Mouse (Mus musculus) left cerebral cortex, adult 8-10 months (tissue): Measurements from ENCODE around the gene Tmem203. TPM values are rescaled to one million over a fixed set of nuclear protein-coding genes. Genes with fewer than 3 reads are reported as not detected.

Experiments used
- DNase-seq, 2 experiments: peaks; one replicate each; pipeline ENCODE4 v3.0.0; 2022; ENCODE audit warnings: low spot score in 2 of 2
- total RNA-seq, 4 experiments: library from RNA; stranded (reverse); gene quantifications; 2 replicates each; pipeline ENCODE4 v1.2.4; 2022

Tmem203 gene
- total RNA-seq, 4 experiments from 2014 or later, result 31.7 to 38.3 (median 36.3) TPM

DNA sequence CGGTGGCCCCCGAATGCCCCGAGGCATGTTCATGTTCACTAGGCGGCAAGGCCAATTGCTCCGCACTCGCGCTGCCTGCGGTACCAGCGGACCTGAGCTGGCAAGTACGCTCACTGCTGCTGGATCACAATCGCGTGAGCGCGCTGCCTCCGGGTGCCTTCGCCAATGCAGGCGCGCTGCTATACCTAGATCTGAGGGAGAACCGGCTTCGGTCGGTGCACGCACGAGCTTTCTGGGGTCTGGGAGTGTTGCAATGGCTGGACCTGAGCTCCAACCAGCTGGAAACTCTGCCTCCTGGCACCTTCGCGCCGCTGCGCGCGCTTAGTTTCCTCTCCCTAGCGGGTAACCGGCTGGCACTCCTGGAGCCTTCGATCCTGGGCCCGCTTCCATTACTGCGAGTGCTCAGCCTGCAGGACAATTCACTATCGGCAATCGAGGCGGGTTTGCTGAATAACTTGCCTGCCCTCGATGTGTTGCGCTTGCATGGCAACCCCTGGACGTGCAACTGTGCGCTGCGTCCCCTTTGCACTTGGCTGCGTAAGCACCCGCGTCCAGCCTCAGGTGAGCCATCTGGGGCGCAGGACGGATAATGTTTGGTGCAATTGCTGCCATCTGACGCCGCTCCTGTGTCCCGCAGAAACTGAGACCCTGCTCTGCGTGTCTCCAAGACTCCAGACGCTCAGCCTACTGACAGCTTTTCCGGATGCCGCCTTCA lies 35.0 kb downstream of the Tmem203 start:
- peak in 1 of 2 experiments; percentile 76 for DNase-seq

DNA sequence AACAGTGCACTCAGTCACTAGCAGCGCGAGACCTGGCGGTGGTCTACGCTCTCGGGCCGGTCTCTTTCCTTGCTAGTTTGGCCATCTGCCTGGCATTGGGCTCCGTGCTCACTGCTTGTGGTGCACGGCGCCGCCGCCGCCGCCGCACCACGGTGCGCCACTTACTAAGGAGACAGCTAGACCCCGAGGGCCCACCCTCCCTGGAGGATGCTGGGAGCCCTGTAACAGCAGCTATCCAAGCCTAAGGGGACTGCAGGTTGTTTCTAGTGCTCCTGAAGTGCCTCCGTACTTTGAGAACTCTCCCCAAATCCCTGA lies 35.5 kb downstream of the Tmem203 start:
- DNase-seq, result no peak

DNA sequence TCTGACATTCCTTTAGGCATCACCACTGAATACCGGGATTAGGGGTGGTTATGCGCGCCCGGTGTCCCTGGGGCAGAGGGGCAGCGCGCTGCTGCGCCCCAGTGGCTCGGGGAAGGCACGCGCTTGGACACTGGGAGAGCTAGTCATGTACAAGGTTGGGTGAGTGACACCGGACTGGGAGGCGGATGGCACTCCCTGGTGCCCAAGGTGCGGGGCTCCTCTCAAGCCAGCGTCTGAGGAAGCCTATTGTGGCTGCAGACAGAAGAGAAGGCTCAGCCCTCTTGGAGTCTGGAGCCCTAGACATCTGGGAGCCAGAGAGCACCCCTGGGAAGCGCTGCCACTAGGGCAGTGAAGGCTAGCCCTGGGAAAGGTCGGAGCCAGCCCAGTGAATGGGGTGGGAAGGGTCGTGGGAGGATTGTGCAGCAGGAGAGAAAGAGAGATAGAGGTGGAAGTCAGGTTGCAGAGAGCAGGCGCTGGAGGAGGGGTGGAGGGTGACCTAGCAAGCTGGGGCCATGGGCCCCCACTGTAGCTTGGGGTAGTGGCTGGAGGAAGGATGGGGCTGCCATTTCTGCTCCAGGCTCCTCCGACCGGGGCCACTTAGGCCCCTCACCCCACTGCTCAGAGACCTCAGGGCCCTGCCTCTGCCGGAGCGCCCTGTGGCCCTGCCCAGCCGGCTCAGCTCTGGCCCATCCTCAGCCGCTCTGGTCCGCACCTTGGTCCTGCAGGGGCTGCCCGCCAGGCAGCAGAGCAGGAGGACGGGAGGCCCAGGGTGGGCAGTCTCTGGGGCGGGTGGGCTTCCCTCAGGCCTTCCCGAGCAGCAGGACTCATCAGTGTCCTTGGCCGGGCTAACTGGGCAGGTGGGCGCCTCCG lies 36.2 kb downstream of the Tmem203 start:
- DNase-seq, result no peak

DNA sequence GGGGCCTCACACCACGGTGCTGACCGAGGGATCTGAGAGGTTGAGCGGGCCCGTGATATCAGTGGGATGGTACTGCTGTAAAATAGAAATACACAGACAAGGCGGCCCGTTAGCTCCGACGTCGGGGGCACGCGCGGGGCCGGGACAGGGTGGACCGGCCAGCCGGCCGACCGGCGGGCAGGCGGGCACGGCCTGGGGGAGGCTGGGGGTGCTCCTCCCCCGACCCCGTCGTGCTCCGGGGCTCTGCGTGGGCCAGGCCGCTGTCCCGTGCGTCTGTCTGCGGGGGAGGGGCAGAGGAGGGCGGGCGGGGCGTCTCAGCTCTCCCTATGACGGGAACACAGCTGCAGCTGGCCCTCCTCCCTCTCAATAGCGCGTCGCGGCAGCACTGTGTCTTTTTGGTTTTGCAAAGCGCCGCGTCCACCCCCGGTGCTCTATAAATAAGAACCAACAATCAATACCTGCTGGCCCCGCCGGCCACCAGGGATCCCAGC lies 36.9 kb downstream of the Tmem203 start:
- no peak for DNase-seq

DNA sequence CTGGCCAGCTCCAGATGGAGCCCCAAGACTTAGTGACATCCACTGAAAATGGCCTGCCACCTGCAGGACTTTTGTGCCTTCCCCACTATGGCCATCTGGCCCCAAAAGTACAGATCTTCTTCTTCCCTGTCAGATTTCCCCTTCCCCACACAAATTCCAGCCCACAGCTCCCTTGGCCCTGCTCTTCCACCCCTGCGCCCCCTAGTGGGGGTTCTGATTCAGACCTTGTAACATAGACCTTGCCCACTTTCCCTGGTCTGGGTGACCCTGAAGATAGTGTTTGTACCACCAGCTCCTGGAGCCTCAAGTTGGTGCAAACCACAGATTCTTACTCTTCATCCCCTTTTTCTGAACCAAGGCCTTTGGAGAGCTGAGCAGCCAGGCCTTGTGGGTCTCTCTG lies 37.6 kb downstream of the Tmem203 start:
- no peak for DNase-seq

DNA sequence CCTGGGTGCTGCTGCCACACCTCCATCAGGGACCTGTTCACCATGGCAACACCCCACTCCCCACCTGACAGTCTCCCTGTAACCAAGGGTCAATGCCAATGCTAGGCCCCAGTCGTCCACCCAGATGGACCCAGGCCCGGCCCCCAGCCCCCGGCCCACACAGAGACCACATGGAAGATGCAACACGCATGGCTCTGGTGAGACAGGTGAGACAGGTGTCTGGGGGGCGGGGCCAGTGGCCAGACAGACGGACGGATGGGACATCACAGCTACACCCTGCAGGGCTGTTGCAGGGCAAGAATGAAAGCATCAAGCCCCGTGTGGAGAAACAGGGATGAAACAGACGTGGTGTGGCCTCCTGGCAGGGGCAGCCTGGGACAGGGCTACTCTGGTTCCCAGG lies 38.5 kb downstream of the Tmem203 start:
- peak in 1 of 2 experiments; percentile 25 for DNase-seq

DNA sequence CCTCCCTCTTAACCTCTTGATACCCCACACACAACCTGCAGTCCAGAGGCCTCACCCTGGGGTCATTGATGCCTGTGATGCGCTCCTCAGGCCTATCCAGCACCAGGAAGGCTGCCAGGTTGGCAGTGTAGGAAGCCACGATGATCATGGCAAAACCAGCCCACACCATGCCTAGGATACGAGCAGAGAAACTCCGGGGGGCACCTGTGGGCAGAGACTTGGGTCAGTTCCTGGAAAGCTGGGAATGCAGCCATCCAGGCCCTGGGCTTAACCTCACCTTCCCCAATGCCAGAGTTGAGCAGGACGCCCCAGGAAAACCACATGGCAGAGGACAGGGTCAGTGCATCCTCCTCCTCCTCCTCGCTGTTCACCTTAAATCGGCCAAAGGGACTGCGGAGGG lies 41.9 kb downstream of the Tmem203 start:
- no peak for DNase-seq

DNA sequence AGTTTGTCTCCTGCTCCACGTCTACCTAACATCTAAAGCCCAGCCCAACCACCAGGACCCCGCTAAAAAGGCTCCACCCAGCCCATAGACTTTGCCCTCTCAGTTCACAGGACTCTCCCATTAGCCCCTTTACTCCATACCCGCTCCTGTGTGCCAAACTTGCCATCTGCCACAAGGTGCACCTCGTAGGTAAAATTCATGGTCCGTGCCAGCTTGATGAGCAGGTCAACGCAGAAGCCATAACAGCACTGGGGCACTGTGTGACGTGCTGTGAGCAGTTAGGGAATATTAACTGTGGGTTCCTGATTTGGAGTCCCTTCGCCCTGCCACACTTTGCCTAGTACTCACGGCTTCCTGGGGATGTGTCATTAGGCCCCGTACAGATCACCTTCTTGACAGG lies 42.8 kb downstream of the Tmem203 start:
- no peak for DNase-seq

DNA sequence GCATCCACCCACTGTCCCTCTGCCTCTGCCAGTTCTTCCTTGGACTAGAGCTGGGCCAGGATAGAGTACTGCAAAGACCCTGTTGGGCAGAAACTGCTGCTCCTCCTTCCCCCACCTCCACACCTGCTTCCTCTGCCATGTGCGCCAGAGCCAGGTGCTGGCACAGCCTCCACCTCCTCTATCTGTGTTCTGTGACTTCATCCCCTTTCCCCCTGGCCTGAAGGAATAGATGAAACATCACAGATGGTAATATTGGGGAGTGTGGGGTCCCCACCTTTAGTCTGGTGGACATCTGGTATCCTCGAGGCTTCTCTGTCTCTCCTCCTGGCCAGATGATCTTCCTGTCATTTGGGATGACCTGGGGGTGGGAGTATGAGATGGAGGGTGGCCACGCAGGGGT lies 48.2 kb downstream of the Tmem203 start:
- no peak for DNase-seq

DNA sequence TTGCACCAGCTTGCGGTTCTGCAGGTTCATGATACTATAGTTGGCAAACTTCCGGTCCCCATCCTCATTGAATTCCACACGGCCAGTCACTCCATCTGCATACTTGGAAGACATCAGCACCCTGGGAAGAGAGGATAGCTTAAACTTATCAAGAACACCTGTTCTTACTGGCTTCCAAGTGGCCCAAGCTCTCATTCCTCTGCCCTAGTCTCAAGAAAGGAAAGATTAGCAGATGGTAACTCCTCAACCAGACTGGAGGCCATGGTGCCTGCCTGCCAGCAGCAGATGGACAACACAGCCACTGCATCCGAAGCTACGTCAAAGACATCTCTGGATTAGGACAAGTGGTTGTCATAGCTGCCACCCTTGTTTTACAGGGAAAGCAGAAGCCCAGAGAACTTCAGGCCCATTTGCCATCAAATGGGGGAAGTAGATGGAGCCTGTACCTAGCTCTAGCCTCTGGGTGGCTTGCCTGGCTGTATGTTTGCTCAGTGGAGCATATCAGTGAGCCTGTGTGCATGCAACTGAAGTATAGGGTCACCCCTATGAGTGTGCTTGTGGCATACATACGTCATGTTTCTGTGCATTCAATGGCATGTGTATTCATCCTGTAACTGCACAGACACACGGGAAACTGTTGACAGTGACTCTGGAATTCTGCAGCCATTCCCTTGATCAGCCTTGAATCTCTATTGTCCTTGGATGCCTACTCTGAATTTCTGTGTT lies 48.9 kb downstream of the Tmem203 start:
- no peak for DNase-seq

DNA sequence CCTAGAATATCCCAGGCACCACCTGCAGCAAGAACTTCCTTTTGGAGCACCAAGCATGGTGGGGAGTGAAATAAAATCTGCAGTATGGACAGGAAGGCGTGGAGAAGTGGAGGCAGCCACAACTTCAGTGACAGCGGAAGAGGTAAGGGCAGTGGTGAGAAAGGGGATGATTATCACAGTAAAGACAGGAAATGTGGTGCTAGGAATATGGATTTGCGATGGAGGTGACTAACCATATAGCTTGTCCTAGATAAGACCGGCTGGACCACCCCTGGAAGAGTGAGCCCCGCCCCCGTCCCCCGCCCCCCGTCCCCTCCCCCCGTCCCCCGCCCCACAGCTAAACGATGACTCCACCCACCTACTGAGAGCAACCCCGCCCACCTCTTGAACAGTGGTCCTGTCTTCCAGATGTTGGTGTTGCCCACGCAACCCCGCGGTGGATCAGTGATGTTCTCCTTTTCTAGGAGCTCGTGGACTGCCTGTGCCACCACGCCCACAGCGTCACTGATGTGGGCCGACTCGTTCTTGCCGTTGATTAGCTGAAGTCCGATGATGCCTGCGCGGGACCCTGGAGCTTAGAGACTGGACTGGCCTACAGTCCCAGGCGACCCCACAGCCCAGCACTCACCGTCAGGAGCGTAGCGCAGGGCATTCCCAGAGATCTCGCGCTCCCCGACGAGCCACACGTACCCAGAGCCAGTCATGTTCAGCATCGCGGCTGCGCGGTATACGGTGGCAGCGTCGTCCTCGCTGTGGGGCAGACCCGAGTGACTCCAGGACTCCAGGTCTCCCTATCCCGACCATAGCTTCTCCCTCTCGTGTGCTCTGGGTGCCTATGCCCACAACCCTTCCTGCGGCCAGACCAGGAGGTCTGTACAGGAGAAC lies 49.7 kb downstream of the Tmem203 start:
- DNase-seq, result peak in 1 of 2 experiments; percentile 73

Other genes with a start within 250 kb of the Tmem203 start
- gene Nsmf, start 201.1 kb upstream of the Tmem203 start, total RNA-seq, result 100 to 1,000 TPM; 404 to 462 (median 421) TPM
- gene Entpd8, start 175.1 kb upstream of the Tmem203 start, total RNA-seq, result not detected
- not detected for gene Noxa1, start 160.3 kb upstream of the Tmem203 start, total RNA-seq
- gene Nrarp, start 74.7 kb upstream of the Tmem203 start, total RNA-seq, result 10 to 100 TPM; 20.5 to 27.9 (median 23.4) TPM
- gene Tor4a, start 58.6 kb upstream of the Tmem203 start, total RNA-seq, result 1 to 10 TPM; 2.2 to 3.4 (median 2.5) TPM
- 10 to 100 TPM; 58.4 to 64.2 (median 59.4) TPM for gene Nelfb, start 44.0 kb upstream of the Tmem203 start, total RNA-seq
- under 1 TPM in 3 of 4 experiments, not detected in 1; 0.23 to 0.82 (median 0.30) TPM for gene Stpg3, start 40.8 kb upstream of the Tmem203 start, total RNA-seq
- gene Fam166a, start 36.7 kb upstream of the Tmem203 start, total RNA-seq, result 1 to 10 TPM in 1 of 4 experiments, not detected in 3; 1.4 TPM
- gene Tubb4b, start 30.7 kb upstream of the Tmem203 start, total RNA-seq, result 100 to 1,000 TPM; 332 to 365 (median 345) TPM
- gene Slc34a3, start 21.1 kb upstream of the Tmem203 start, total RNA-seq, result not detected
- gene Rnf224, start 18.7 kb upstream of the Tmem203 start, total RNA-seq, result not detected
- gene Rnf208, start 13.2 kb upstream of the Tmem203 start, total RNA-seq, result 100 to 1,000 TPM; 263 to 288 (median 266) TPM
- not detected for gene Cysrt1, start 13.0 kb upstream of the Tmem203 start, total RNA-seq
- gene AL732309.1, start 8.6 kb upstream of the Tmem203 start, total RNA-seq, result 1 to 10 TPM in 3 of 4 experiments, under 1 TPM in 1; 0.67 to 4.2 (median 3.4) TPM
- gene Tprn, start 7.2 kb downstream of the Tmem203 start, total RNA-seq, result 10 to 100 TPM; 26.5 to 30.6 (median 28.6) TPM
- gene Ssna1, start 17.0 kb downstream of the Tmem203 start, total RNA-seq, result 10 to 100 TPM; 57.5 to 67.8 (median 62.1) TPM
- 100 to 1,000 TPM in 2 of 4 experiments, 10 to 100 TPM in 2; 88.6 to 111 (median 96.9) TPM for gene Anapc2, start 17.0 kb downstream of the Tmem203 start, total RNA-seq
- not detected for gene Tmem210, start 32.7 kb downstream of the Tmem203 start, total RNA-seq
- gene Lrrc26, start 34.5 kb downstream of the Tmem203 start, total RNA-seq, result not detected
- 100 to 1,000 TPM; 390 to 399 (median 395) TPM for gene Grin1, start 63.7 kb downstream of the Tmem203 start, total RNA-seq
- gene Man1b1, start 76.9 kb downstream of the Tmem203 start, total RNA-seq, result 10 to 100 TPM; 57.3 to 64.7 (median 61.0) TPM
- gene Dpp7, start 100.9 kb downstream of the Tmem203 start, total RNA-seq, result 10 to 100 TPM; 35.1 to 50.7 (median 37.9) TPM
- gene Uap1l1, start 110.2 kb downstream of the Tmem203 start, total RNA-seq, result 10 to 100 TPM; 20.9 to 31.0 (median 25.8) TPM
- 1 to 10 TPM; 1.7 to 3.8 (median 2.3) TPM for gene Sapcd2, start 116.9 kb downstream of the Tmem203 start, total RNA-seq
- 10 to 100 TPM; 13.1 to 17.5 (median 16.2) TPM for gene Entpd2, start 140.4 kb downstream of the Tmem203 start, total RNA-seq
- 100 to 1,000 TPM; 307 to 332 (median 316) TPM for gene Npdc1, start 143.9 kb downstream of the Tmem203 start, total RNA-seq
- under 1 TPM in 2 of 4 experiments, not detected in 2; 0.40 to 0.84 TPM for gene Fut7, start 167.8 kb downstream of the Tmem203 start, total RNA-seq
- gene Abca2, start 173.3 kb downstream of the Tmem203 start, total RNA-seq, result 100 to 1,000 TPM; 176 to 185 (median 183) TPM
- 1 to 10 TPM in 2 of 4 experiments, not detected in 2; 1.2 to 1.6 TPM for gene Clic3, start 201.4 kb downstream of the Tmem203 start, total RNA-seq
- 10 to 100 TPM; 67.2 to 88.0 (median 78.1) TPM for gene Paxx, start 205.7 kb downstream of the Tmem203 start, total RNA-seq
- gene Ptgds, start 214.6 kb downstream of the Tmem203 start, total RNA-seq, result 1,000 to 10,000 TPM; 1,862 to 2,386 (median 2,226) TPM
- not detected for gene Lcn12, start 238.5 kb downstream of the Tmem203 start, total RNA-seq
- gene Fbxw5, start 245.3 kb downstream of the Tmem203 start, total RNA-seq, result 100 to 1,000 TPM; 105 to 121 (median 113) TPM
- 1 to 10 TPM in 3 of 4 experiments, under 1 TPM in 1; 0.86 to 1.9 (median 1.6) TPM for gene C8g, start 246.3 kb downstream of the Tmem203 start, total RNA-seq